Mouse (Mus musculus) retina, embryonic 14.5 days (tissue): ENCODE measurements at regions not wholly inside any gene's neighbourhood (a gene's known extent, or its start where the extent isn't known, plus 50 kb on each side); places are given as distances from the start of the nearest gene placed in this dataset.
A peak's percentile ranks its signal among the peaks of the same experiment; 100 is the strongest.

ENCODE experiments used
- DNase-seq: peaks from one replicate; pipeline ENCODE4 v3.0.0-alpha.2; 2015; ENCODE audit warnings: low spot score

DNA sequence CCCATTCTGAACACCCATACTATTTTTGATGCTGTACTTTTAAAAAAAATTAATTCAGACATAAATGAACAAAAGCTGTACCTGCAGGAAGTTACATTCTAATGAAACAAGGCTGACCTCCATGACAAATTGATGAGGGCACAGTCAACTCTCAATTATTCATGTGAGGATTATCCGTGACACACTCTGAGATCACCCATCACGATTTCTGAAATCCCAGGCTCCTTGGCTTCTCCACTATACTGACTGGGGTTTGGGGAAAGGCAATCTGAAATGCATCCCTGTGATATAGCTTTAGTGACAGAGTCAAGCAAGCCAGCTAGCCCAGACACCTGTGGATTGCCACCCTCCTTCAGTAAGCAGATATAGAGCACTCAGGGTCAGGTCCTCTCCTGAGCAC is 320.9 kb upstream of the Arid1b start:
- DNase-seq: peak; percentile 42

- no peak for DNase-seq
Measured at GRCm38 (mm10) chr17:4706421-4706820, 287.7 kb upstream of the Arid1b start.

DNA sequence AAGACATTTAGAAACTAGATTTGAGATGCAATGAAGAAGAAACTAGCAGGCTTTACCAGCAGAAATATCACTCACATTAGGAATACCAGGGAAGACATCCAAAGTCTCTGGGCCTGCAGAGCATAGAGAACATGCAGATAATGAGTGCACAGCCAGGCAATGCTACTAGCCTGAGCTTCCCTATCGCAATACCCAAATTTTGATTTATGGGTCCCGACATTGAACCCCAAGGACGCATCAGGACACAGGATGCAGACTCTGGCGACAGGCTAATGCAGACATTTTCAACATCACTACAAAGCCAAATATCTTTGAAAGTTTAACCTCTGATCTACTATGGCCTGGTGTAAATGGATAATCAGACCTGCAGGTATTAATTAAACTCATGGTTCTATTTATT is 273.1 kb upstream of the Arid1b start:
- DNase-seq: no peak

DNA sequence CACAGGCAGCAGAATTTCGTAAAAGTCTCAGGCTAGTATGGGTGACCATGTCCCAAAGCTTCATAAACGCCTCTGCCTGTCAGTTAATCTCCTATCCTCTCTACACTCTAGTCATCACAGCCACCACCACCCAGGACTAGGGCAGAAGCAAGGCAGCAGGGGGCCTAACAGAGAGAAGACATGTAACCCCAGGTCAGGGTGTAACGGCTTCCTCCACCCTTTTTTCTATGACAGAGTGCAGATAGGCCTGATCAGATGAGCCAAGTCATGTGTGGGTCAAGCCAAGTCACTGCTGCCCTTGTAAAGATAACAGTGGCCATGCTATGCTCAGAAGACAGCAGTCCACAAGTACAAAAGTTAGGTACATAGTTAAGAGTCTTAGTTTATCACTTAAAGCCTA is 270.1 kb upstream of the Arid1b start:
- DNase-seq: no peak

DNA sequence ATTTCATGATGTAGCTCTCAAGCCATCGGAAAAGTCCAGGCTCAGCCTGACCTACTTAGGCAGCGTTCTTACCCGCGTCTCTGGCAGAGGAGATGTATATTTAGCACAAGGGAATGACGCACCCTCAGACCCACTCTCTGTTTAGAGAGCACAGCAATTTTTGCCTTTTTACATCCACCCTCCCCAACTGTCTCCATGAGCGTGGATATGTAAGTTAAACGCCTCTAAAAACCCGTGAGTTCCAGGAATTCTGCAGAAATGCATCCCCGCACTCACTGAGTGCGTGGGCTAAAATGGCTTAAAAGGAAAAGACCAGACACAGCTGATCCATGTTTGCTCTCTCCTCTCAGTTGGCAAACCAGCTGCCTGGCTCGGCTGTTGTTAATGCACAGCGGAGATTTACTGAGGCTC is 267.8 kb upstream of the Arid1b start:
- DNase-seq: no peak

- no peak for DNase-seq
Measured at GRCm38 (mm10) chr17:4734412-4734881, 259.7 kb upstream of the Arid1b start.

- DNase-seq: peak; percentile 11
Measured at GRCm38 (mm10) chr17:4735185-4735584, 258.9 kb upstream of the Arid1b start.

DNA sequence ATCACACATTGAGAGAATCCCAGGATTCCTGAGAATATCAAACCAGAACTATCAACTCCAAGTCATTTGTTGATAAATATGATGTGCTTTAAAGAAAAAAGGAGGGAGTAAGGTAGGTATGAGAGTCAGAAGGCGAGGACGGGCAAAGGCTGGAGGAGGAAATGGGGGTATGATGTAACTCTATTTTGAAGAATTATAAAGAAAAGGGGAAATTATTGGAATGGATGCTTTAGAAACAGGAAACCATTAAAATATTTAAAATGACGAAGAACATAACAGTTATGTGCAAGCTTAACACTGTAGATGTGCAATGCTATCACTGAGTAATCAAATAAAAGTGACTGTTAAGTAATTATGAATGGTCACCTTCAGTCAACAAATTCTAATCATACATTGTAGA is 257.4 kb upstream of the Arid1b start:
- no peak for DNase-seq

- peak; percentile 33 for DNase-seq
Measured at GRCm38 (mm10) chr17:4738717-4739485, 255.2 kb upstream of the Arid1b start.

- DNase-seq: peak; percentile 64
Measured at GRCm38 (mm10) chr17:4740784-4741183, 253.3 kb upstream of the Arid1b start.

GRCm38 (mm10) chr17:4742314-4742713 is 251.8 kb upstream of the Arid1b start:
- DNase-seq: no peak

GRCm38 (mm10) chr17:4762956-4763355 is 231.2 kb upstream of the Arid1b start:
- DNase-seq: no peak

DNA sequence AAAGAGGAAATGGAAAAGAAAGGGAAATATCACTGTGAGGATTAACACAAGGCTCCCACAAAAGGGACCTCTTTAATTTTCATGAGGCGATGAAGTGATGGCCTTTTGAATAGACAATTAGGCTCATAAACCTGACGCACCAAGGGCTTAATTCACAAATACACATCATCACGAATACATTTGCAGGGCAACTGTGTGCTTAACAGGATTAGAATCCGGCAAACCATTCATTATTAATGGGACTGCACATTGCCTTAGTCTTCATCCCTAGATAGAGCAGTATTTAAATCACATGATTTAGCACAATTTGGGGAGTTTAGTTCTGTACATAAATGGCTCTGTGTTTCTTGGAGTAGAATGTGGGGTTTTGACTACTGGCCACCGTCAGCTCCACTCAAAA is 228.4 kb upstream of the Arid1b start:
- no peak for DNase-seq

GRCm38 (mm10) chr17:4767947-4768522 is 226.1 kb upstream of the Arid1b start:
- no peak for DNase-seq

DNA sequence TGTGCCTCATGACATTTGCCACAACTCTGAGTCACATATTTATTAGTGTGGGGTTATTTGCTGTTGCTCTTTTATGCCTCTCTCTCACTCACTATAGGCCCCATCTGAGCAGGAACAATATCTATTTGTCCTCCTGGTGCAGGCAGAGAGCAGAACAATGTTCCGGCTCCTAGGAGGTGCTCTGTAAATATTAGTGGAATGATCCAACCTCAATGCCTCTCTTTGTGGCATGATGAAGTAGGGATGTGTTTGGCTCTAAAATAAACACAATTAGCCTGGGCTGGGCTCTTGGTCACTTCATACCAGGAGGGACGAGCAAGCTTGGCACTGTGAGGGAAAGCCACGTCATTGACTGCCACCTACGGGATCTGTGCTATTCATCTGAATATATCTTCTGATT is 224.8 kb upstream of the Arid1b start:
- no peak for DNase-seq

DNA sequence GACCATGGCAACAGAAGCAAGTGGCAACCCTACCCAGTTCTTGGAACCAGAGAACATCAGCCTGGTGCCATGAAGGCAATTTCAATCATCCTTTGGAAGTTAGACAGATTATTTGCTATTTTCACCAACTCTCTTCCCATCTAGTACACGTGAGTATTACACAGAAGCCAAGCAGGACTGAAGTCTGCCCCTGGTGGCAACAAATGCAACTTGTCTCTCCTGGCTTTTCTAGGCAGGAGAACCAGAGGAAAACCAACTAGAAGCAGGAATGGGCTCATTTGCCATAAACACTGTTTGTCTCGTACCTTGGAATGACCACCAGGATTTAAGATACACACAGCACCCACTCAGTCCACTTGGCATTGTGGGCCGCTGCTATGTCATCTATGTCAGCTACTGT is 224.1 kb upstream of the Arid1b start:
- no peak for DNase-seq

GRCm38 (mm10) chr17:4778161-4778560 is 216.0 kb upstream of the Arid1b start:
- DNase-seq: peak; percentile 83

DNA sequence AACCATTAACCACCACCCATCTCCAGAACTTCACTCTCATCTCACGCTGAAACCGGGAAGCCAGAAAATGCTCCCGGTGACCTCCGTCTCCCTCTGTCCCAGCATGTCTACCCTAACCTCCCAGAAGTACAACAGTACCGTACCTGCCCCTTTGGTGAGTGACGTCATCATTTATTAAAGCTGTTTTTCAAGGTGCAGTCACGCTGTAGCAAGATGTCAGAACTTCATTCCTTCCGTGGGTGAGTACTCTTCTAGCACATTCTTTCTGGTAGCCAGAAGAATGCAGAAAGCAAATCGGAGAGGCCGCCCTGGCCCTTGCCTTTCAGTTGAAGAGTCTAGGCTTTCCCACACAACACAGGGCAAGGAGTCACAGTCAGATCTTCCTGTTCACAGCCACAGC is 215.1 kb upstream of the Arid1b start:
- DNase-seq: no peak

- no peak for DNase-seq
Measured at GRCm38 (mm10) chr17:4781586-4781985, 212.5 kb upstream of the Arid1b start.

- no peak for DNase-seq
Measured at GRCm38 (mm10) chr17:4784296-4784695, 209.8 kb upstream of the Arid1b start.

DNA sequence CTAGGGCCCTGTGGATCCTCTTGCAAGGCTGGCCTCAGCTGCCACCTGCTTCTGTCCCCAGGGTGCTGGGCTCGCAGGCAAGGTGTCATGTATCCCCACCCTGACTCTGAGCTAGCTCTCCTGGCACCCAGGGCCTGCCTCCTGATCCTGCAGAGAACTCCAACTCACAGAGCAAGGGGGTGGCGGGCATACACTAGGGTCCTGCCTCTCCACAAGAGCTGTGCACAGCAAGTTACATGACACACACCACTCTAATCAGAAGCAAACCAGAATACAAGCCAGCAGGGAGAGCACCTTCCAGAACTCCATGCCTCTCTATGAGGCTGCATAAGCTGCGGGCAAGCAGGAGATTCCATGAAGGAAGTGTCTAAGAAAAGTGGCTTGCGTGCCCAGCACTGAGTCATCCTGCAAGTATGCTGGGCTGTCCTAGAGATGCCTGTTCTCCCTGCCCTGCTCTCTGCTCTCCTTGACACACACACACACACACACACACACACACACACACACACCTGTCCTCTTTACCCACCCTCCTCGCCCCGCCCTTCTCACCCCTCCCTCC is 208.8 kb upstream of the Arid1b start:
- DNase-seq: no peak

GRCm38 (mm10) chr17:4786524-4786923 is 207.6 kb upstream of the Arid1b start:
- no peak for DNase-seq

DNA sequence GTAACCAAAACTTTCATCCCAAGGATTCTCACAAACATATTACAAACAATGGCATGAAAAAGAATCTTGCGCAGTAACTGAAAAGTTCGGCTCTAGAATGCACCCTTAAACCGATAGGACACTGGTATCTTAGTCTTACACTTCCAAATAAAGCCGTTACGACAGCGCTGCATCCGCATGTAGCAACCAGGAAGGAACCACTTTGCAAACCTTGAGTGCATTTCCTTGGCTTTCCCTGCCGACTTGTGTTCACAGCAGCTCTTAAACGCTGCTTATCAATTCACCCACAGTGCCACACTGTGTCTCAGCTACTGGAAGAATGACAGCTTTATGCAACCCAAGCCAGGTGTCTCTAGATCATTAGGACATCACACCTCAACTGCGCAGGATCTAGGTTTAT is 202.3 kb upstream of the Arid1b start:
- no peak for DNase-seq

GRCm38 (mm10) chr17:4796241-4796640 is 197.9 kb upstream of the Arid1b start:
- DNase-seq: no peak
